Mouse (Mus musculus) G1E (cell line): ENCODE measurements at regions not wholly inside any gene's neighbourhood (a gene's known extent, or its start where the extent isn't known, plus 50 kb on each side); places are given as distances from the start of the nearest gene placed in this dataset.

Experiments used
- CTCF ChIP-seq: IDR thresholded peaks from 2 replicates; pipeline ENCODE4 v1.5.1; 2012; ENCODE audit warnings: low read depth, low read length, inconsistent platforms, mixed read lengths
- GATA1 ChIP-seq: IDR thresholded peaks from 2 replicates; pipeline ENCODE4 v1.6.1; 2012; ENCODE audit warnings: borderline replicate concordance, low read length, inconsistent platforms, mixed read lengths
- GATA2 ChIP-seq: IDR thresholded peaks from 2 replicates; pipeline ENCODE4 v1.6.1; 2012; ENCODE audit warnings: low read depth, low read length, inconsistent platforms, borderline replicate concordance
- POLR2AphosphoS5 ChIP-seq: IDR thresholded peaks from 2 replicates; pipeline ENCODE4 v1.6.1; 2012; ENCODE audit warnings: low read depth, low read length, inconsistent platforms; ENCODE audit not compliant: insufficient replicate concordance
- TAL1 ChIP-seq: conservative IDR thresholded peaks from 2 replicates; pipeline ENCODE4 v1.6.1; 2012; ENCODE audit warnings: low read depth, low read length, inconsistent platforms, mixed read lengths

DNA sequence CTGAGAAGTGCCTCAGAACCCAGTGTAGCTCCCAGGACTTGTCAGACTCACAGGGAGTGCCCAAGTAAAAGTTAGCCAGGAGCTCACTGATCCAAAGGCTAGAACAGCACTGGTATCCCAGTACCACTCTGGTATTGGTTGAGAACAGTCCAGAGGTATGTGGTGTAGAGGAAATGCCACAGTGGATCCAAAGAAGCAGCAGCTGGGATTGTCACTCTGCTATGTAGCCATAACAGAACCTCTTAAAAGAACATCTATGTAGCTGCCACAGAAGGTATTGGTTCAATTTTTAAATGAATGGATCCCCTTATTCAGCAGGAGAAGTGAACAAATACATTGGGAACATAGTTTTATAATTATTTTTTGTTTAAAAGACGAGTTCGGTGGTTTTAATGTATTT is 86.8 kb upstream of the Tsc22d2 start:
- TF ChIP-seq CTCF (no peak), GATA2 (no peak), GATA1 (no peak), TAL1 (no peak), POLR2AphosphoS5 (no peak)
